Mouse (Mus musculus): Measurements from ENCODE around the gene Frmd4b. TPM values are rescaled to one million over a fixed set of nuclear protein-coding genes. Genes with fewer than 3 reads are reported as not detected.

Frmd4b gene
- polyA plus RNA-seq, 1 experiment from 2014 or later = 17.5 TPM

DNA sequence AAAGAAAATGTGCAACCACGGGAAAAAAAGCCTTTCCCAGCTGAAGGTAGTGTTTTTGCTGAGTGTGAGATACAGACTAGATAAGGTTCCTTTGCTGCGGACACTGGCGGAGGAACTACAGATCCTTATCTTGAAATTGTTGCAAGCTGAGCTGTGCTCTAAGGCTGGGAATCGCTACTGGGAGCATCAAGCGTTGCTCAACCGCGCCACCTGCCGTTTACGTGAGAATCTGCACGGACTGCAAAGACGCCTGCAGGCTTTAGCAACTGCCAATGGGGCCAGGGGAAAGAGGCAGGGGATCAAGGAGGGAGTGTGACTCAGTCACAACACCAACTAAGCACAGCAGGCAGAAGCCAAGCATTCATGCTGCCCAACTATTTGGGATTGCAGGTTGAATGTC lies 94.2 kb downstream of the Frmd4b start:
- Histone ChIP-seq H3K27ac (replicated peaks; ENCODE audit: low read depth, low read length) (no peak overlapping the region), H3K27me3 (replicated peaks; ENCODE audit: control insufficient read depth, insufficient read depth, low read length) (no peaks in the 10 kb centered on the region), H3K9ac (ENCODE audit: low read depth, low read length) (no peak overlapping the region), H3K4me2 (ENCODE audit: low read depth, low read length) (peak overlapping the region; percentile 38), H3K9me3 (ENCODE audit: control insufficient read depth, low read length) (no peaks in the 10 kb centered on the region), H3K36me3 (ENCODE audit: control insufficient read depth, insufficient read depth, low read length) (no peaks in the 10 kb centered on the region), H3K4me1 (ENCODE audit: control insufficient read depth, insufficient read depth, low read length) (no peaks in the 10 kb centered on the region), H3K4me3 (ENCODE audit: low read depth, low read length) (no peak overlapping the region)
- ATAC-seq (ENCODE audit: low read depth) = peak; percentile 85
- DNase-seq (ENCODE audit: low spot score) = peak; percentile 92
- whole genome bisulfite sequencing = under 1% methylated on average over 11 of the region's 11 CpGs

DNA sequence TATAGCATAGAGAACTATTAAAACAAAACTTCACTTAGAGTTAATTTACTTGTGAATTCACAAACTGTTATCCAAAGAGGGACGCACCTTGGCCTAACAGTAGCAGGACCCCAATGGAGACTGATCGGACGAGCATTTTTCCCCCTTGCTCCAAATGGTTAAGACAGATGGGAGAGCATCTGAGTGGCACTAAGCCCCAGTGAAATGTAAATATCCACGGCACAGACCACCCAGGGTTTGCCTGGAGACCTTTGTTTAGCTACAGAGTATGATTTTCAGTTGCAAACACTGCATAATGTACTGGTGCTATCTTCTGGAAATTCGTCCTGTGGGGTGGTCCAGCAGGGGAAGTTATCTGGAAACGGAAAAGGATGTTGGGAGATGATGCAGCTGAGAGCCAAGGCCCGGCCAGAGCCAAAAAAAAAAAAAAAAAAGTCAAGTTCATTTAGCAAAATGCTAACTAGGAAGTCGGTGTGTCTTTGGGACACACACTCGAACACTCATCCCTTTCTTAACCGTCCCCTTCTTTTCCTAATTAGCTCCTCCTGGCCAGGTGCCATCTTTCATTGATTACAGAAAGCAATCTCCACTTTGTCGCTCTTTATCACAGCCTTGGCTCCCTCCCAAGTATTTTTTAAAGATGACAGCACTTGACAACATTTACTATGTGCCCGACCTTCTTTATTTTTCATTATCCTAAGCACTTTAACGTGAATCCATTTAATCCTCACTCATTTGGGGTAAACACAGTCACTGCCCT lies 95.9 kb downstream of the Frmd4b start:
- Histone ChIP-seq H3K9ac (ENCODE audit: low read depth, low read length) (no peak overlapping the region), H3K27me3 (replicated peaks; ENCODE audit: control insufficient read depth, insufficient read depth, low read length) (no peaks in the 10 kb centered on the region), H3K4me2 (ENCODE audit: low read depth, low read length) (no peak overlapping the region), H3K27ac (replicated peaks; ENCODE audit: low read depth, low read length) (no peak overlapping the region), H3K4me3 (ENCODE audit: low read depth, low read length) (no peak overlapping the region), H3K4me1 (ENCODE audit: control insufficient read depth, insufficient read depth, low read length) (peaks cover 4% of the 10 kb centered on the region; the same call in 1 of the 2 replicates), H3K9me3 (ENCODE audit: control insufficient read depth, low read length) (no peaks in the 10 kb centered on the region), H3K36me3 (ENCODE audit: control insufficient read depth, insufficient read depth, low read length) (no peaks in the 10 kb centered on the region)
- DNase-seq (ENCODE audit: low spot score) (no peak), ATAC-seq (ENCODE audit: low read depth) (no peak)
- WGBS = 51% methylated on average over 13 of the region's 13 CpGs

DNA sequence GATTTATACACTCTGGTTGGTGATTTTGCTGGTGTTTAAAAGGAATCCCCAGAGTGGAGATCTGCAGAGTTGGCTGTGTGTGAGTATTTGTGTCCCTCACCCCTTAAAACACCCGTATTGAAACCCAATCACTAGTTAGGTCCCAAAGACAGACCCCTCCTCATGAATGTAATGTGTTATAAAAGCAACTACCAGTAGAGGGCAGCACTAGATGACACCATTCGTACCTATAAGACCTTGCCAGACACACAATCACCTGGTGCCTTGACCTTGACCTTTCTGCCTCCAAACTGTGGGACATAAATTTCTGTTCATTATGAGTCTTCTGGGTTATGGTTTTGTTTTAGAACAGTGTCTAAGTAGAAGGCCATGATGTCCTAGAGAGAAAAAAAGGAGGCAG lies 96.8 kb downstream of the Frmd4b start:
- Histone ChIP-seq H3K4me2 (ENCODE audit: low read depth, low read length) (no peak overlapping the region), H3K27me3 (replicated peaks; ENCODE audit: control insufficient read depth, insufficient read depth, low read length) (no peaks in the 10 kb centered on the region), H3K4me3 (ENCODE audit: low read depth, low read length) (no peak overlapping the region), H3K36me3 (ENCODE audit: control insufficient read depth, insufficient read depth, low read length) (no peaks in the 10 kb centered on the region), H3K27ac (replicated peaks; ENCODE audit: low read depth, low read length) (no peak overlapping the region), H3K9ac (ENCODE audit: low read depth, low read length) (no peak overlapping the region), H3K4me1 (ENCODE audit: control insufficient read depth, insufficient read depth, low read length) (peaks cover 4% of the 10 kb centered on the region; the same call in 1 of the 2 replicates), H3K9me3 (ENCODE audit: control insufficient read depth, low read length) (no peaks in the 10 kb centered on the region)
- DNase-seq (ENCODE audit: low spot score) (no peak), ATAC-seq (ENCODE audit: low read depth) (no peak)
- 28% methylated on average over 2 of the region's 2 CpGs for WGBS

DNA sequence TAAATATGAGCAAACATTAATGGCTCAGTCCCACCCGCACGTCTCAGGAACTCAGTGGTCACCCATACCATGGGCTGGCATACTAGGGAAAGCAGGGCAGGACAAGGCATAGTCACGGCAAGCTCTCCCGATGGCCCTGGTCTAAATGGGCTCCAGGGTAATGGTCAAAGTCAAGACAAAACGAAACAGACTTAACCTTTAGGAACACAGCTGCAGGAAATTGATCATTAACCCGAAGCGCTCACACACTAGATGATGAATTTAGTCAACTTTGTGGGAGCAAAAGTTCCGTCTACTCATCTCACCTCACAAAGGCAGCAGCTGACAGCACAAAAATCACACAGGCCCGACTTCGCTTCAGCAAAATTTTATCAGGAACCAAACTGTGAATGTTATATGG lies 97.8 kb downstream of the Frmd4b start:
- peaks cover 4% of the 10 kb centered on the region; the same call in 1 of the 2 replicates for H3K4me1 ChIP-seq (ENCODE audit: control insufficient read depth, insufficient read depth, low read length)
- 82% methylated on average over 10 of the region's 10 CpGs for WGBS

DNA sequence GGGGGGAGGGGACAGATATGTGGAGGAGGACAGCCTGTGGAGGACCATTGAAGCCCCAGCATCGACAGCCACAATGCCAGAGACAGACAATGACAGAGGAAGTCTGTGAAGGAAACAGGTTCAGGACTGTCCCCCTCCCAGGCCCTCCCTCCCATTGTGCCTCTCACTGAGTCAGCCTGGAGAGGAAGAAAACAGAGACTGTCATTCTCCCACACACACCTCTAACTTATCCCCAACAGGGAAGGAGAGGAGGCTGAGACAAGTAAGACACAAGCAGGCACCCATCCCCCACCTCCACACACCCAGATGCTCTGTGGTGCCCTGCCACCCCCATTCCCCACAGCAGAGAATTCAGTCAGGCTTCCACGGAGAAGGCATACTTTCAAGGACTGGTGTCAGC lies 98.9 kb downstream of the Frmd4b start:
- Histone ChIP-seq H3K36me3 (ENCODE audit: control insufficient read depth, insufficient read depth, low read length) (no peaks in the 10 kb centered on the region), H3K27me3 (replicated peaks; ENCODE audit: control insufficient read depth, insufficient read depth, low read length) (no peaks in the 10 kb centered on the region), H3K9ac (ENCODE audit: low read depth, low read length) (no peak overlapping the region), H3K9me3 (ENCODE audit: control insufficient read depth, low read length) (no peaks in the 10 kb centered on the region), H3K4me1 (ENCODE audit: control insufficient read depth, insufficient read depth, low read length) (peaks cover 4% of the 10 kb centered on the region; the same call in 1 of the 2 replicates), H3K4me2 (ENCODE audit: low read depth, low read length) (no peak overlapping the region), H3K27ac (replicated peaks; ENCODE audit: low read depth, low read length) (no peak overlapping the region), H3K4me3 (ENCODE audit: low read depth, low read length) (no peak overlapping the region)
- WGBS = 26% methylated on average over 2 of the region's 2 CpGs
- no peak for ATAC-seq (ENCODE audit: low read depth)
- peak; percentile 24 for DNase-seq (ENCODE audit: low spot score)

More for the DNA sequence above, 97.8 kb downstream of the Frmd4b start:
- Histone ChIP-seq H3K36me3 (ENCODE audit: control insufficient read depth, insufficient read depth, low read length) (no peaks in the 10 kb centered on the region), H3K4me2 (ENCODE audit: low read depth, low read length) (no peak overlapping the region), H3K9me3 (ENCODE audit: control insufficient read depth, low read length) (no peaks in the 10 kb centered on the region), H3K9ac (ENCODE audit: low read depth, low read length) (no peak overlapping the region), H3K4me3 (ENCODE audit: low read depth, low read length) (no peak overlapping the region), H3K27me3 (replicated peaks; ENCODE audit: control insufficient read depth, insufficient read depth, low read length) (no peaks in the 10 kb centered on the region), H3K27ac (replicated peaks; ENCODE audit: low read depth, low read length) (no peak overlapping the region)
- ATAC-seq (ENCODE audit: low read depth) (no peak), DNase-seq (ENCODE audit: low spot score) (no peak)

DNA sequence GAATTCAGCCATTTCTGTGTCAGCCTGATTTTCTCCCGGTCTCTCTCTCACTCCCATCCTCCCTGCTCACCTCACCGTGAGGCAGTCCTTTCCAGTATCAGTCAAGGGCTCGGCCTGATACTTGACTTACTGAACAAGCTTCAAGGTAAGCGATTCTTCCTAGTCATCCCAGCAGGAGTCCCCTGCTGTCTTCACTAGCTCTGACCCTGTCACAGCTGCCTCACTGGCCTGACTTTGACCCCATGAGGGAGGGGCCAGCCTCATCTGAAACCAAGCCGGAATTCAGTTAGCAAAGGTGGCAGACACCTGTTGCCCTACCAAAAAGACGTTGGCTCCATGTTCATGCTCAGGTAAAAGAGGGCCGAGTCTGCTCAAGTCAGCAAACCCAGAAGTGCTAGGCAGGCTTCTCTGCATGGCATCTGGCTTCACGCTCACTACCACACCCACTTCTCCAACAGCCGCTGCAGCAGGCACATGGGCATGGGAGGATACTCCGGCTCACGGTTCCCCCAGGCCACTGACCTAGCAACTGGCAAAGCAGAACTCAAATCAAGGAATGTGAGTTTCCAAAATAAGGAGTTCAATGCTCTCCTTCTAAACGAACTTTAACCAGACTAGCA lies 99.6 kb downstream of the Frmd4b start:
- H3K36me3 ChIP-seq (ENCODE audit: control insufficient read depth, insufficient read depth, low read length) = no peaks in the 10 kb centered on the region
- H3K9me3 ChIP-seq (ENCODE audit: control insufficient read depth, low read length) = no peaks in the 10 kb centered on the region
- H3K4me1 ChIP-seq (ENCODE audit: control insufficient read depth, insufficient read depth, low read length) = peaks cover 4% of the 10 kb centered on the region; the same call in 1 of the 2 replicates
- no peak overlapping the region for H3K4me2 ChIP-seq (ENCODE audit: low read depth, low read length)
- DNase-seq (ENCODE audit: low spot score) (no peak), ATAC-seq (ENCODE audit: low read depth) (no peak)
- H3K27ac ChIP-seq (replicated peaks; ENCODE audit: low read depth, low read length) = no peak overlapping the region
- no peaks in the 10 kb centered on the region for H3K27me3 ChIP-seq (replicated peaks; ENCODE audit: control insufficient read depth, insufficient read depth, low read length)
- WGBS = 43% methylated on average over 12 of the region's 12 CpGs
- no peak overlapping the region for H3K4me3 ChIP-seq (ENCODE audit: low read depth, low read length)
- no peak overlapping the region for H3K9ac ChIP-seq (ENCODE audit: low read depth, low read length)

DNA sequence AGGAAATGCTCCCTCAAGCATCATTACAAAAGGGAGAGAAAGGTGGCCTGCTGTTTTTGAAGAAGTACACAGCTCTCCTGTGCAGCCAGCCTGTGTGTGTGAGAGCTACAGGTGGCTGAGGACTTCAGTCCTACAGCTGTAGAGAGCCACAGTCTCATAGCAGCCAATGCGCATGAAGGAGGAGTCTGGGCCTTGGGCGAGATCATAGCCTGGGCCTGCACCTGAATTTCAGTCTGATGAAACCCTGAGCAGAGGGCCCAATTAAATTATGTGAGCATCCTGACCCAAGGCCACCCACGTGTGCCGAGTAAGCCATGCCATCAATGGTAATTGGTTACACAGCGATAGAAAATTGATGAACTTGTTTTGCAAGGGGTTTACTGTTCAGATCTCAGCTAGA lies 100.4 kb downstream of the Frmd4b start:
- no peak overlapping the region for H3K4me3 ChIP-seq (ENCODE audit: low read depth, low read length)
- H3K27ac ChIP-seq (replicated peaks; ENCODE audit: low read depth, low read length) = no peak overlapping the region
- no peak overlapping the region for H3K4me2 ChIP-seq (ENCODE audit: low read depth, low read length)
- no peak for DNase-seq (ENCODE audit: low spot score)
- no peak overlapping the region for H3K9ac ChIP-seq (ENCODE audit: low read depth, low read length)
- no peaks in the 10 kb centered on the region for H3K36me3 ChIP-seq (ENCODE audit: control insufficient read depth, insufficient read depth, low read length)
- no peak for ATAC-seq (ENCODE audit: low read depth)
- peaks cover 4% of the 10 kb centered on the region; the same call in 1 of the 2 replicates for H3K4me1 ChIP-seq (ENCODE audit: control insufficient read depth, insufficient read depth, low read length)
- 80% methylated on average over 5 of the region's 5 CpGs for WGBS
- no peaks in the 10 kb centered on the region for H3K27me3 ChIP-seq (replicated peaks; ENCODE audit: control insufficient read depth, insufficient read depth, low read length)
- no peaks in the 10 kb centered on the region for H3K9me3 ChIP-seq (ENCODE audit: control insufficient read depth, low read length)

DNA sequence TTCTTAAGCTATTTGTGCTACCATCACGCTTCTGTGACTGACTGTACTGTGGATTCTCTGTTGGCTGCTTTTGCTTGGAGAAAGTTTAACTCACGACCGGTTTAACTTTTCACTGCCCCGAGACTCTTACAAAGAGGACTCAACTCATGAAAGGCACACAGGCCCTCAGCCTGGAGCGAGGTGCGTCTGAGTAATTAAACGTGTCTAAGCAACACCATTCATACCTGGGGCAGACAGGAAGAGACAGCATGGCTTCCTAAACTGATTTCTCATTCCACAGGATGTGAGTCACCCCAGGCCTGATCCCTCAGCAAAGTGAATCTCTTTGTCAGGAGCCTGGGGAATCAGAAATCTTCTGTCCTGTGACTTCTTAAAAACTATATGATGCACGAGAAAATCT lies 106.6 kb downstream of the Frmd4b start:
- H3K4me3 ChIP-seq (ENCODE audit: low read depth, low read length) = no peak overlapping the region
- DNase-seq (ENCODE audit: low spot score) (peak; percentile 64), ATAC-seq (ENCODE audit: low read depth) (no peak)
- H3K9ac ChIP-seq (ENCODE audit: low read depth, low read length) = no peak overlapping the region
- H3K36me3 ChIP-seq (ENCODE audit: control insufficient read depth, insufficient read depth, low read length) = no peaks in the 10 kb centered on the region
- peaks cover 10% of the 10 kb centered on the region; the same call in 1 of the 2 replicates for H3K4me1 ChIP-seq (ENCODE audit: control insufficient read depth, insufficient read depth, low read length)
- no peaks in the 10 kb centered on the region for H3K27me3 ChIP-seq (replicated peaks; ENCODE audit: control insufficient read depth, insufficient read depth, low read length)
- no peak overlapping the region for H3K4me2 ChIP-seq (ENCODE audit: low read depth, low read length)
- no peaks in the 10 kb centered on the region for H3K9me3 ChIP-seq (ENCODE audit: control insufficient read depth, low read length)
- no peak overlapping the region for H3K27ac ChIP-seq (replicated peaks; ENCODE audit: low read depth, low read length)
- 51% methylated on average over 8 of the region's 8 CpGs for WGBS

All from embryonic facial prominence, embryonic 14.5 days (tissue).